Mouse (Mus musculus): ENCODE measurements at regions not wholly inside any gene's neighbourhood (a gene's known extent, or its start where the extent isn't known, plus 50 kb on each side); places are given as distances from the start of the nearest gene placed in this dataset.

DNA sequence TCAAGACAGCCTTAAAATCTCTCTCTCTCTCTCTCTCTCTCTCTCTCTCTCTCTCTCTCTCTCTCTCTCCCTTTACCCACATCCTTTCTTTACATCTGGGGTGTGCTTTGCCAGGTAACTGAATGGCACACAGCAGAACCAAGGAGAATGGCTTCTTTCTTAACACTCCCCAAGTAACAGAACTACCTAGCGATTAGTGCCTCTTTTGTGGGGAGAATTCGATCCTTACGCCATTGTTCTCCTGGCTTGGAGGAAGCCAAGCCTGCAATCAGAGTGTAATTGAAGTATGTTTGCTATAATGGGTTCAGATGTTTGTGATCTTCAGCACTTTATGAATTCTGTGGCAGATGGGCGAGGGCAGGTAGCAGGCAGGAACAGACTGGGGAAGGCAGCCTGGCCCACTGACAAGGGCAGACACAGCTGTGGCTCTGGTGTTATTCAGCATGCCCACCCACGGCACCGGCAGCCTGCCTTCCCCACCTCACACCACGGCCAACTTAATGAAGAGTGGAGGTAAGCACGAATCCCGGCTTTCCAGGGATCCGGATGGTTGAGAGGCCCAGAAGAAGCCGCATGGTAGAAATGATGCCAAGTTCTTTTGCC lies 83.0 kb upstream of the Rcn1 start:
- TF ChIP-seq POLR2A (IDR thresholded peaks at IDR 0.05; ENCODE audit: insufficient read length, low read depth) (no peak), MYOD1 (IDR thresholded peaks at IDR 0.05; ENCODE audit: control insufficient read depth in 1 of 3, insufficient read length in 2 of 3, low read depth in 2 of 3) (no peak), TCF12 (IDR thresholded peaks at IDR 0.05; ENCODE audit: insufficient read depth, poor library complexity, severe bottlenecking) (no peak), MAX (IDR thresholded peaks at IDR 0.05; ENCODE audit: low read depth) (no peak), POLR2AphosphoS2 (IDR thresholded peaks at IDR 0.05; ENCODE audit: insufficient read length, low read depth) (no peak), E2F4 (IDR thresholded peaks at IDR 0.05; ENCODE audit: insufficient read depth) (no peak)
